Mouse (Mus musculus): Measurements from ENCODE around the gene Nmrk1.
A peak's percentile ranks its signal among the peaks of the same experiment; 100 is the strongest.
"Not testable (repeated sequence)": the region's sequence is repeated elsewhere in the genome, so short reads cannot be mapped to it uniquely, and the experiment has no call there.

Nmrk1 gene

DNA sequence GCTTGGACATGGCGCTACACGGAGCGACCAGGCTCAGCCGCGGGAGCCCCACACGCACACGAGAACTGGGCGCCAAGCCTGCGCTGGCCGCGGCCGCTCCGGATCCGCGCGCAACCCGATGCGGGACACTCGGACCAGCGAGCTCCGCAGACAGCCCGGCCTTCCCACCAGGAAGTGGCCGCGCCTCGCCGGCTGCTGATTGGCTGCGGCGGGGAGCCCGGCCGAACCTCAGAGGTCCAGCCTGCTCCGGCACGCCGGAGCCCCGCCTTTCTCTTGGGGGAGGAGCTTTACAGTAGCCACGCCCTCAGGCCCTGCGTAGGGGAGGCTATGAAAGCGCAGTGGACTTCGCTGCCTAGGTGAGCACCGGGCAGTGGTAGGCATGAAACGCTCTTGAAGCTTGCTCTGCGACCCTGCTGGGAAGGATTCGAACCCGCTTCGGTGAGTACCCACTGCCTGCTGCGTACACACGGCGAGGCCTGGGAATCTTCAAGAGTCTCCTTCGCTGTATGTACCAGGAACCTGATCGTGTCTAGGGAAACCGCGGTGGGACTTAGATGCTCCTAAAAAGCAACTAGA, at the start of gene Nmrk1, which contains the start of gene Ostf1:
Gene Nmrk1, plus strand, starts transcription at position 307 of the 576 bp plus-strand sequence.
Gene Ostf1, minus strand, starts transcription at position 180 of the 576 bp plus-strand sequence.
- peak; percentile 72 for DNase-seq (ENCODE audit: low read depth, low spot score)

DNA sequence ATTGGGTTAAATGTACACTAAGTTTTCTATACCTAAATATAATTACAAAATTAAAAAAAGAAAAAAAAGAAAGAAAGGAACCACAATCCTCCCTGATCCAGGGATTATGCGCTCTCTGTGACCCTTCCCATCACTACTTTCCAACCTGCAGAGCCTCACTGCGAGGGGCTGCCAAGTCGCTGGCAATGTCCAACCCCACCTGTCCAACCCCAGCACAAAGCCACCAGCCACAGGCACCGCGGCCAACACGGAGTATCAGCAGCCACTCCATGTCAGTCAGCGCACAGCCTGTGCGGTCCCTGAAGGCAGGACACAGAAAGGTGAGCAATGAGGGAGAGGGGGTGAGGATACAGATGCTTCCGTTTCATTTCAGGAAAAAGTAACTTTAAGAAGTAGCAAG, 49.5 kb upstream of the Nmrk1 start:
- DNase-seq (ENCODE audit: low read depth, low spot score), result no peak

DNA sequence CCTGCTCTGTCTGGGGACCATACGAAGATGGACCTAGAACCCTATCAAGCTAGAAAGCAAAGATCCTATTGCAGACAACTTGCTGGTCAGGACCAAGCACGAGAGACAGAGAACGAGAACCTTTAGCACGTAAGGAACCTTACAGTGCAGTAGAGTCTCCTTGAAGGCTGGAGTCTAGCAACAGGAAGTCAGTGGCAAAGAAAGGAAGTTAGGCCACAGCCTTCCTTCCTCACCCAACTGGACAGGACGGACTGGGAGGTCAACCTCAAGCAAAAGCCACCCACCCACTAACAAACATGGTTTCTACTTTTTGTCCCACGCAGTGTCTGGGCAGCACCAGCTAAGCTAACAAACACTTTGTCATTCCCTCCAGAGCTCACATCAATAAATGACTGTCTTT, 48.9 kb upstream of the Nmrk1 start:
- no peak for DNase-seq (ENCODE audit: low read depth, low spot score)

DNA sequence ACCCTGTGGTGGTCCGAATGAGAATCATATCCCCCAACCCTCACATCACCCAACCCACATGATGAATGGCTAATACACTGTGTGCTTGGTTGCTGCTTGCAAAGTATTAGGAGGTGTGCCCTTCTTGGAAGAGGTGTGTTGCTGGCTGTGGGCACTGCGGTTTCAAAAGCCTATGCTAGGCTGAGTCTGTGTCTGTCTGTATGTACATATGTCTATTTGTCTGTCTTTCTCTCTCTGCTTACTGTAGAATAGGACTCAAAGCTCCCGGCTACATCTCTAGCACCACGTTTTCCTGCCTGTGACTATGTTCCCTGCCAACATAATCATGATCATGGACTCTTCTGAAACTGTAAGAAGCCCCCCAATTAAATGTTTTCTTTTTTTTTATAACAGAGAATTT, 48.0 kb upstream of the Nmrk1 start:
- no peak for DNase-seq (ENCODE audit: low read depth, low spot score)

DNA sequence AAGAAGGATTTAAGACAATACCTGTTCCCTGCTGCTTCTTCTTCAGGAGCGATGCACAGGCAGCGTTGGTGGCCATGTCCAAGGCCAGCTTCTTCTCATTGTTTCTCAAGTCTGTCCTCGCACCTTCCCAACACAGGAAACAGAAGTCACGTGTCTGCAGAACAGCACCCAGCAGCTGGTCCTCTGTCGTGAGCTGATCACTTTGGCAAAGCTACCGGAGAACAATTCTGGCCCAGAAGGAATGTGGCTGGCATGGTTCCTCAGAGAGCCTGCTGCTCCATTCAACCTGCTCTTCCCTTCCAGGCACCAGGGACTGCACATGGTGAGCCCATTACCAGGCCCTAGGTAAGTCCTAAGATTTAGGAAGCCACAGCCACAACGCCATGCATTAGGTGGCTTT, 47.1 kb upstream of the Nmrk1 start:
- no peak for DNase-seq (ENCODE audit: low read depth, low spot score)

DNA sequence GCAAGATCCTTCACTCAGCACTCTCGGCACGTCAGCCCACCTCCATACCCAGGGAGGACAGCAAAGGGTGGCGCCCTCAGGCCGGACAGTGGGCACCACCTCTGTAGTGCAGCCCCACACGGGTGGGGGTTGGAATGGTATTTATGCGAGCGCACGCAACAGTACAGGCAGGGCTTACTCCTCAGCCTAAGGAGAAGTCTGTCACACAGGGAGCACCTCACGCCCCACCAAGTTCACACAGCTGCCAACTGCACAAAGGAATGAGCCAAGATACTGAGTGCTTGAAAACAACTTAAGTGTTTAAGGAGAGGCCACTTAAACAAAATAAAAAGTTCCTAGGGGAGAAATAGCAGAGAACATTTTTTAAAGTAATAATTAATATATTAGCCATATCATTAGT, 44.6 kb upstream of the Nmrk1 start:
- DNase-seq (ENCODE audit: low read depth, low spot score), result no peak

DNA sequence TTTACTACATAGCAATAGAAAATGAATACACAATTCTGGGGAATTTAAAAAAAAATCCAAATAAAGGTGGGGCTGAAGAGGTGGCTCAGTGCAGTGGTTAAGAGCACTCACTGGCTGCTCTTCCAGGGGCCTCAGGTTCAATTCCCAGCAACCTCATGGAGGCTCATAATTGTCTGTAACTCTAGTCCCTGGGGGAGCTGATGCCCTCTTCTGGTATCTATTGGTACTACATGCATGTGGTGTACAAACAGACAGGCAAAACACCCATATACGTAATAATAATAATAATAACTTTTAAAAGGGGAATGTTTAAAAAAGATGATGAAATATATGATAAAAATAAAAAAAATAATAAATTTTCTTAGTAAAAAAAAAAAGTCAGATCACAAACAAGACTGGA, 43.5 kb upstream of the Nmrk1 start:
- DNase-seq (ENCODE audit: low read depth, low spot score), result no peak

DNA sequence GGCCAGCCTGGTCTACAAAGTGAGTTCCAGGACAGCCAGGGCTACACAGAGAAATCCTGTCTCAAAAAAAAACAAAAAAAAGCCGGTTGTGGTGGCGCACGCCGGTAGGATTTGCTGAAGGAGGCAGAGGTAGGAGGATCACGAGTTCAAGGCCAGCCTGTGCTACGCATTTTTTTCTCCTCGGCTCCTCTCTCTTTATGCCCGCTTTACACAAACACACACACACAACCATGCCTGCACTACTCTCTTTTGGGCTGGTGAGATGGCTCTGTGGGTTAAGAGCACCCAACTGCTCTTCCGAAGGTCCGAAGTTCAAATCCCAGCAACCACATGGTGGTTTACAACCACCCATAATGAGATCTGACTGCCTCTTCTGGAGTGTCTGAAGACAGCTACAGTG, 42.9 kb upstream of the Nmrk1 start:
- DNase-seq (ENCODE audit: low read depth, low spot score), result not testable (repeated sequence)

DNA sequence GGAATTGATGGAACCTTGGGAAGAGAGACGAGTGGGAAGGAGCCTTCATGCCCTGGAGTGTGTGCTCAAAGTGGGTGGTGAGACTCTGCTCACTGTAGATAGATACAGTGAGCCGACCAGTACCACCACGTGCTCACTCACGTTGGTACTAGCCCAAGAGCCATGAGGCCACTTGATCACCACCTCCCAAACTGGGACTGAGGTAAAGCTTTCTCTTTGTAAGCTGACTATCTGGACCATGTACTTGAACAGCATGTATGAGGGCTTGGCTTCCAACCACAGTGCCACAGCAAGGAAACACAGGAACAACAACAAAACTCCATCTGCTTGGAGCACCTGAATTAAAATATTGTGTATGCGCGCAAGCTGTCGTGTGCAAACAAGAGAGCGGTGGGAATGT, 42.5 kb upstream of the Nmrk1 start:
- DNase-seq (ENCODE audit: low read depth, low spot score), result no peak

DNA sequence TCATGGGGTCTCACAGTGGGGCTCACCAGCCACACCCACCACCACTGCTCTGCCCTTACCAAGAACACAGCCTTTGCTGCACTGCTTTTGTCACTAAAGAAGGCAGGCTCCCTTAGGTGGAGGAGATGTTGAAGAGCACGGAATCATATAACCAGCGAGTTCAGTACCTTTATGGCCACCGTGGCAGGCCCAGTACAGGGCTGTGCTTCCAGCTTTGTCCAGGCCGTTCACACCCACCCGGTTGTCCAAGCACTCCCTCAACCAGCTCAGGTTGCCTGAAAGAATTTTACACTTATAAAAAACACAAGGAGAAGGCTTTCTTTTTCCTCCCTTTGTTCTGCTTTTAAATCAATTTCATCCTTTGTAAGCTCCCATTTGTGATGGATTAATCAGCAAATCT, 41.5 kb upstream of the Nmrk1 start:
- no peak for DNase-seq (ENCODE audit: low read depth, low spot score)

DNA sequence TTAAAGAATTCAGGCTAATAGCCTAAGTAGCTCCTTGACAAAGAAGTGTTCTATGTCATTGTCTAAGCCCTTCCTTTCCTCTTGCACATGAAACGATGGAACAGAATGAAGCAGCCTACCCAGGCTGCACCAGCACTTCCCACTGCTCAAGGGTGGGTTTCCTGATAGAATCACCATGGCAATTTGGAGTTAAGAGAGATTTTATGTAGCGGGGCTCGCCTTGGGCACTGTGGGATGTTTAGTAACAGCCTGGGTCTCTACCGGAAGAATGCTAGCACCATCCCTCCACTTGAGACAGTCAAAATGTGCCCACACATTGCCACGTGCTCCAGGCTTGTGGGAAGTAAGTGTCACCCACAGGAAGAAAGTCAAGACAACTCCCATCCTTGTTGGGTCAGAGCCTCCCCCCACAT, 40.8 kb upstream of the Nmrk1 start:
- no peak for DNase-seq (ENCODE audit: low read depth, low spot score)

DNA sequence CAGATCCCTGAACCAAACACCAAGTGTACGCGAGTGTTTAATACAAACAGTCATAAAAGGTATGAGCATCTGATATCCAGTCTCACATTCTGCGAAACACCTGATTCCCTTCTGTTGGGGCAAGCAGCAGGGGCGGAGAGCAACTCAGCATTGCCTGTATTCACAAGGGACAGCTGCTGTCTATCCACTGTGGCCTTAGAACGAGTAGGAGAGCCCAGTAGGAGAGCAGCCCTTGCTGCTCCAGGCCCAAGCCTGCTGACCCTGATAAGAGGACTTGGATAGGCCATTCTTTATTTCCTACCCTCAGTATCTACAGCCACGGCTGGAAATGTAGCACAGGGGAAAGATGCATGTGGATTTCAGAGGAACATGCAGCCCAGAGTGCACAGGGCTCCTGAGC, 38.8 kb upstream of the Nmrk1 start:
- DNase-seq (ENCODE audit: low read depth, low spot score), result no peak

DNA sequence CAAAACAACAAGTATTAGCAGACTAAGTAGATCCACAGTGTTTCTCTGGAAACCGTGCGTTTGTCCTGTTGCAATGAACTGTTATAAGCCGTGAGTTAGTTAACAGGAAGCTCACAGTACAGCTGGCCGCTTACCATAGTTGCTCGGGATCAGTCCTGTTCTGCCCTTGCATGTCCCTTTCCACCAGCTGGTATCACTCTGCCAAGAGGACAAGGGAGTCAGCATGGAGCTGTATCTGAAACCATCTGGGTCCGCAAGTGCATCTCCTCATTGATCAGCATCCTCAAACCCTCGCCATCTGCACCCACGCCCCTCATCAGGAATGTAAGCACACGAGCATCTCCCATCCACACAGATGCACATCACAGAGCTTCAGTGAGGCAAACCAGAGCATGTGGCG, 38.0 kb upstream of the Nmrk1 start:
- DNase-seq (ENCODE audit: low read depth, low spot score), result no peak

DNA sequence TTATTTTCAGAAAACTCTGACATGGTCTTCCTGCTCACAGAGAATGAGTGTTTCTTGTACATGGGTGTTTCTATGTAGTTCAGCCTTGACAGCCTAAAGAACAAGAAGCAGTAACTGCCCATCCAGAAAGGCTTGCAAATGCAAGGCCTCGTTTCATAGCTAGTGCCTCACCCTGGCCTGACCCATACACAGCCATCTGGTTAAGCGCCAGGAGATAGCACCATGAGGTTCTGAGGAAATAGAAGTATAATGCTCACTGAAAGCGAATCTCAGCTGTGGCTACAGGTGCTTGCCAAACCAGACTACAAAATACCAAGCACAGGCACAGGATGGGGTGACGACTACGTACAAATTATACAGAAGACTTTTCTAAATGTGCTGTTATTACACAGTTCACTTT, 34.9 kb upstream of the Nmrk1 start:
- DNase-seq (ENCODE audit: low read depth, low spot score), result no peak

DNA sequence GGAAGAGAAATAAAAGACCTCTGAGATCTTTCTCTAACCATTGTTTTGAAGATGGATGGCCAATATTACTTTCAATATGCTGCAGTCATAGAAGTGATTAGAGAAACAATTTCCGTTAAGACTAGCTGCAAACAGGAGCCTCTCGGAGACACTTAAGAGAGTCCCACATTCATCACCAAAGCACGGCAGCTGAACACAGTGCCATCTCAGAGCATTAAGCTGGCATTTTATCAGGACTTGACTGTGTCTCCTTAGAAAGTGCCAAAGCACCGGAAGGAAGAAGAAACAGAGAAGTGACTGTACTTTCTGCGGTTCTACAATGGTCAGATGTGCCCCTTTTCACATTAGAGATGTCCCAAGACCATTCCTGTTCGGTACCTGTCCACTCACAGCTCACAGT, 34.0 kb upstream of the Nmrk1 start:
- DNase-seq (ENCODE audit: low read depth, low spot score), result no peak

DNA sequence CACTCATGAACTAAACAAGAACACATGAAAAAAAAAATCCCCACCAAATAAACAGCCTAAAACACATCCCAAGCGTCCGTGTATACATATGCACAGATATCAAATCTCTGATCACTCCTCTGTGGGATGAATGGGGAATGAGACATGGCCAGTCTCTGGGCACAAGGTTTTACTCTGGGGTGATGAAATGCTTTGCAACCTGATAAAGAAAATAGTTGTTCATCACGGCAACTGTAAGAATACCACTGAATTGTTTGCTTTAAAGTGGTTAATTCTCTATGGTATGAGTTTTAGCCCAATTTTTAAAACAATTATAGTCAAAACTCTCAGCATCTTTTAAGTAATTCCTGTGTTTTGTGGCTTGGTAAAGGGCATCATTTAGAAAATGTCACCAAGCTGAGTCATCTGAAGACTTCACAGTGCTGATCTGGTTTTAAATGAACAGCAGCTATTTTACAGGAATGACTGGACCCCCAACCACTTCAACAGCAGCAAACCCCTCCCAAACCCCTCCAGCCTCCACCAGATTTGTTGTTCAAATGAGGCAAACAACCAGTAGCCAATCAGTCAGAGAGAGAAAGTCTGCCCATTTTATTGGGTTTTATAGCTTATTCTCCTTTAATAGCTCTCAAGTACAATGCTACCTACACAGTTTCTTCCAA, 33.4 kb upstream of the Nmrk1 start:
- DNase-seq (ENCODE audit: low read depth, low spot score), result no peak

DNA sequence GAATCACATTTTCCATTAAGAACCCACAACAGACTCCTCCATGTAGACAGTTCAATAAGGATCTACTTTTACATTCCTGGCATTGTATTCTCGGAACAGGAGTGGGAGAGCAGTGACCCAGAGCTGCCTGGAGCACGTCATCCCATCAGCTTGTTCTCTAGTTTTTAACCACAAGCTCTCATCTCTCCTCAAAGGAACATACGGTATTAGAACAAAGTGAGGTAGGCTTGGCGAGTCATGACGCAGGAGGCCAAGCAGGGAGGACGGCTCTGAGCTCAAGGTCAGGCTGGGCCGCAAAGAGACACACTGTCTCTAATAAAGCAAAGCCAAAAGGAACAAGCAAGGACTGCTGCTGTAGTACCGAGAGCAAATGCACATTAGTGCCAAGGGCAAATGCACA, 32.7 kb upstream of the Nmrk1 start:
- no peak for DNase-seq (ENCODE audit: low read depth, low spot score)

DNA sequence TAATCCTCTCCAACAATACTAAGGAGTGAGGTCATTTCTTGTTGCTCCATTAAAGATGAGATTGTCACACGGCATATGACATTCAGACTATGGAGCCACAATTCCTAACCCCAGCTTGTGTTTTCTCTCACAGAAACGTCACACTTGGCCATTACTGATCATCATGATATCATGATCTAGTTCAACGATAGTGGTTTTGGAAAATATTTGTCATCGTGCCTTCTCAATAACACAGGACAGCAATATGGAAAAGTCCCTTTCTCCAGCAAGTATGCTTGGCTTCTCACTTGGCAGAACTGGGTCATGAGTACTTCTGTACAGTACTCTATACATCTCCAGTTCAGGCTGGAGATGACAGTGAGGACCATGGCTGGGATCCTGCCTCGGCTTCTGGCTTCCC, 32.1 kb upstream of the Nmrk1 start:
- no peak for DNase-seq (ENCODE audit: low read depth, low spot score)

DNA sequence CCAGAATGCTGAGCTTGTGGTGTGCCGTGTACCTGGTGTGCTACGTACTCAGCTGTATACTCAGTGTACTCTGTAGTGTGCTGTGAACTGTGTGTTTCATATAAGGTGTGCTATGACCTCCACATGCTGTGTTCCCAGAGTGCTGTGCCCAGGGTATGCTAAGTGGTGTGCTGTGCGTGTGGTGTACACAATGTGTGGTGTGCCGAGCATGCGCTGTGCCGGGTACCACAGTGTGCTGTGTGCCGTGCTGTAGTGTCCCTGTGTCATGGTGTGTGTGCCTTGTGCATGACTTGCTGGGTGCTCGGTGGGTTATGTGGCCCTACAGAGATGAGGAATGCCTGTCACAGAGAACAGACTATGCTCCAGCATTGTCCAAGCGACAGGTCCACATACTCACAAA, 31.1 kb upstream of the Nmrk1 start:
- no peak for DNase-seq (ENCODE audit: low read depth, low spot score)

DNA sequence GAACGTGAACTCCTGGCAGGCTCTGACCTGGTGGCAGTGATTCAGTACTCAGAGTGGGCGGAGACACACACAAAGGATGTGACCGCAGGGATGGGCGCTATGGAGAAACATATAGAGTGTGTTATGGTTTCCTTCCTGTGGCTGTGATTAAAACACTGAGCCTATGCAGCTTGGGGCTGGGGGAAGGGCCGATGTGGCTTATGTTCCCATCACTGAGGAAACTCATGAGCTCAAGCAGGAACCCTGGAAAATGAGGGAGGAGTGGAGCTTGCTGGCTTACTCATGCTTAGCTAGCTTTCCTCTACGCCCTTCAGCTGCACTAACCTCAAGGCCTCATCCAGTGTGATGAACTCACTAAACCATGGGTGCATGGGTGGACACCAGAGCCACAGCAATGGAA, 28.7 kb upstream of the Nmrk1 start:
- no peak for DNase-seq (ENCODE audit: low read depth, low spot score)

DNA sequence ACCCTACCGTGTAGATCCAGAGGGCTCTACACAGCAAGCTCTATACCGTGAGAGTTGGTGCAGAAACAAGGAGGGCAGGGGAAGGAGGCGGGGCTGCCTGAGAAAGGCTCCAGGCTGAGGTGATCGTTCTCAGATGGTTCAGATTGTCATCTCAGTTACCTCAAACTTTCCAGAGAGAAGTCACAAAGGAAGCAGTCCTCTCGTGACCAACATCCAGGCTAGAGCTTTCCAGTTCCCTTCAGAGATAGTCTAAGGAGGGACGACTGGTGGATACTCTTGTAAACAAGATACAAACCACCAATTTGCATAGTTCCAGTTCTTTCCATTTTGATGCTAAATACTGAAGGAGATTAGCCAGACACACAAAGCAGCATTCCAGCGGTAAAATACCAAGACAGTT, 23.8 kb upstream of the Nmrk1 start:
- DNase-seq (ENCODE audit: low read depth, low spot score), result no peak

DNA sequence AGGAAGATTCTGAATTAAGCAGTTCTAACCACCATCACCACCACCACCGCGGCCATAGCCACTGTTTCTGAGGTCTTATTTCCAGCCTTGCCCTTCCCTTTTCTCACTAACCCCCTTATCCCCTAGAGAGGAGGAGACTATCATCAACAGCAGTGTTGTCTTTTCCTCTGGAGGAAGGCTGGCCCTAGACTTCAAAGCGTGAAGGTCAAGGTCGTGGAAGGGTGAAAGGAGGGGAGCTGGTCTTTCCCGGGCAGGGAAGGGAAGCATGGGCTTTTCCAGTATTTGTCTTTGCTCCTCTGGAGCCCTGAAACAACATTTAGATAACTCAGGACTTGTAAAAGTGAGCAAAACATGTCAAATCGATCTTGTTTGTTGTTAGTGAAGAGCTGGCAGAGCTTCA, 22.8 kb upstream of the Nmrk1 start:
- no peak for DNase-seq (ENCODE audit: low read depth, low spot score)

DNA sequence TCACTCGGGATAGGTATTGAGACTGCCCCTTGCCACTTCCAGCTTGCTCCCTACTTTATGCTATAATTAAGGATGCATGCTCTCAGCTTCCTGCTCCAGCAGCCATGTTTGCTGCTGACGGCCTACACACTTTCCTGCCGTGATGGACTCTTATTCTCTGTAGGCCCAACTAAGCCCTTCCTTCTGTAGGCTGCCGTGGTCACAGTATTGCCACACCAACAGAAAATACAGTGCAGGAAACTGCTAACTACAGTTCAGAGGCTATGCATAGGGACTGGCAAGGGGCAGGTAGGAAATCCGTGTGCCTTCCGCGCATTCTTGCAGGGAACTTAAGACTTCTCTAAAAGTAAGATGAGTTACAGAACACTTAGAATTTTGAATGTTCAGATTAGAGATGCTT, 17.4 kb upstream of the Nmrk1 start:
- DNase-seq (ENCODE audit: low read depth, low spot score), result no peak

DNA sequence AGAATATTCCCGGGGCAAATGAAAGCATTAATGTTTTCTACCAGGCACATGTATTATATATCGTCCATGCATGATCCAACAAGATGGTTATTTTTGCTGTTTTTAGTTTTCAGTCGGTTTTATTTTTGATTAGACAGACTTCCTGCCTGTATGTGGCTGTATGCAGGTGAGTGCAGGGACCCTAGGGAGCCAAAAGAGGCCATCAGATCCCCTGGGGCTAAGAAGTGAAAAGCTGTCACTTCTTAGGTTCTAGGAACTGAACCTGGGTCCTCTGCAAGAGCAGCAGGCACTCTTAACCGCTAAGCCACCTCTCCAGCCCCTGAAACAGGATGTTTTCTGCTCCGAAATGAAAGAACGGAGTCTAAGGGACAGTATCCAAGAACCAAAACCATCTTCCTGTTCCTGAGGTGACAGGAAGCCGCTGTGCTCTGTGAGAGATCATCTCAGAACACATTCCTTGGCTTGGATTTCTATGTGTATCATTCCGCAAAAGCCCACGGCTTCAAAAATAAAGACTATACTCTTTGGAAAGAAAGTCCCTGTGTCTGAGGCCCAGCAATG, 16.0 kb upstream of the Nmrk1 start:
- DNase-seq (ENCODE audit: low read depth, low spot score), result no peak
